Mouse (Mus musculus) heart, embryonic 15.5 days (tissue): ENCODE data around the gene Gbp6. TPM values are rescaled to one million over a fixed set of nuclear protein-coding genes. Genes with fewer than 3 reads are reported as not detected.
"Not testable (repeated sequence)": the region's sequence is repeated elsewhere in the genome, so short reads cannot be mapped to it uniquely, and the experiment has no call there.

Experiments
- ATAC-seq: fragments of 200-750 bp; cut with Nextera tagmentation; replicated peaks from 2 replicates; pipeline ENCODE4 v1.8.0; 2017; ENCODE audit warnings: low read depth, moderate TSS enrichment; ENCODE audit not compliant: insufficient number of reproducible peaks, insufficient read depth, low FRiP score
- H3K27ac ChIP-seq: fragments of 300-500 bp; sonication (generic); 2 replicates; pipeline ENCODE4 v1.5.1; 2015; ENCODE audit warnings: mild to moderate bottlenecking, inconsistent platforms
- H3K27me3 ChIP-seq: fragments of 300-500 bp; sonication (generic); 2 replicates; pipeline ENCODE4 v1.6.1; 2015; ENCODE audit warnings: inconsistent platforms
- H3K36me3 ChIP-seq: fragments of 300-500 bp; sonication (generic); 2 replicates; pipeline ENCODE4 v1.6.1; 2015; ENCODE audit warnings: mild to moderate bottlenecking, inconsistent platforms
- H3K4me1 ChIP-seq: fragments of 300-500 bp; sonication (generic); replicated peaks from 2 replicates; pipeline ENCODE4 v1.6.1; 2015; ENCODE audit warnings: inconsistent platforms
- H3K4me2 ChIP-seq: fragments of 300-500 bp; sonication (generic); 2 replicates; pipeline ENCODE4 v1.6.1; 2015; ENCODE audit warnings: inconsistent platforms, mild to moderate bottlenecking, moderate library complexity
- H3K4me3 ChIP-seq: fragments of 300-500 bp; sonication (generic); 2 replicates; pipeline ENCODE4 v1.5.1; 2015; ENCODE audit warnings: mild to moderate bottlenecking, inconsistent platforms
- H3K9ac ChIP-seq: fragments of 300-500 bp; sonication (generic); 2 replicates; pipeline ENCODE4 v1.6.1; 2015; ENCODE audit warnings: mild to moderate bottlenecking, inconsistent platforms
- H3K9me3 ChIP-seq: fragments of 300-500 bp; sonication (generic); replicated peaks from 2 replicates; pipeline ENCODE4 v1.6.1; 2016; ENCODE audit warnings: inconsistent platforms
- WGBS: fragments of 180-500 bp; shearing (Covaris S2); methylation state at CpG from one replicate; pipeline ENCODE4 v1.1.7; 2015; ENCODE audit warnings: mixed read lengths; 5-methylcytosine and 5-hydroxymethylcytosine counted together
- polyA plus RNA-seq: library from polyadenylated mRNA; unstranded; fragments of >200 nt; fragmentation: Nextera tagmentation; extraction: Ambion mirVana; gene quantifications from 2 replicates; pipeline ENCODE4 v1.2.1, GENCODE M21; 2015

The Gbp6 gene
- polyA plus RNA-seq, 1 experiment from 2014 or later: 1.7 TPM

DNA sequence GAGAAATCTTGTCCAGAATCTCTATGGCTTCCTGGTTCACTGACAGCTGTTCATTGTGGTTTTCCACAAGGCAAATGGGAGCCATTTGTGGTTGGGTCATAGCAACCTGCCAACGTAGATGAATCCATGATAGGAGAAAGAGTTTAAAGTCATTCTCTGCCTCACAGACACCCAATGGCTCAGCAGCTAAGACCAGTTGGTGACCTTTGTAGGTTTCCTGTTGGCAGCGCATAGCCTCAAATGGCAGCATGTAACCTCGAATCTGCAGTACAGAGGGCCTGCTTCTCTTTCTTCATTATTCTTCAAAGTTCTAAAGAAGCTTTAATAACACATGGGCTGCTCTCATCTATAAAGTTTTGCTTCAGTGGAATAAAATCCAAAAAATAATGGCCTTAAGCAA lies 2.6 kb downstream of the Gbp6 start:
- H3K4me2 ChIP-seq, H3K27ac ChIP-seq, H3K27me3 ChIP-seq, ATAC-seq, H3K9ac ChIP-seq, H3K4me1 ChIP-seq, H3K9me3 ChIP-seq, H3K36me3 ChIP-seq, H3K4me3 ChIP-seq: not testable (repeated sequence)
- WGBS: 85% methylated on average over 3 of the region's 3 CpGs

DNA sequence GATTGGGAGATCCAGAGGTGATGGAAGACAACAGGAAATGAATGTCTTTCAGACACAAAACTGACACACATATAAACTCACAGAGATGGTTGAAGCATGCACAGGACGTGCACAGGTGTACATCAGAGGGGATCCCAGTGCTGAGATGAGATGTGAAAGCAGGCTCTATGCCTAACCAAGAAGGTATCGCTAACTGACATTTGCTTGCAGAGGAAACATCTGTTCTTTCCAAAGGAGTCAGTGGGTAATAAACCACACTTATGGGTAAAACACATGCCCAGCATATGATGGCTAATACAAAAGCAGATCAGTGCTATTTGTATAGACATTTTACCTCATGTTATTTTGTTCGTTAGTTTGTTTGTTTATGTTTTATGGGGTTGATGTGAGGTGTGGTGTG lies 32.8 kb downstream of the Gbp6 start:
- H3K4me2 ChIP-seq, H3K27ac ChIP-seq, H3K4me1 ChIP-seq, H3K9me3 ChIP-seq, H3K36me3 ChIP-seq, H3K4me3 ChIP-seq, H3K27me3 ChIP-seq, H3K9ac ChIP-seq, ATAC-seq: not testable (repeated sequence)
- 80% methylated on average over 1 of the region's 3 CpGs for WGBS

GRCm38 (mm10) chr5:105252491-105252890 lies 41.0 kb downstream of the Gbp6 start:
- Histone ChIP-seq H3K27ac (no peak overlapping the region), H3K4me1 (no peaks in the 10 kb centered on the region), H3K9ac (no peak overlapping the region), H3K27me3 (no peaks in the 10 kb centered on the region), H3K36me3 (no peaks in the 10 kb centered on the region), H3K4me2 (no peak overlapping the region), H3K9me3 (no peaks in the 10 kb centered on the region), H3K4me3 (no peak overlapping the region)
- ATAC-seq: no peak

- H3K9ac ChIP-seq, H3K27ac ChIP-seq, H3K9me3 ChIP-seq, H3K36me3 ChIP-seq, H3K27me3 ChIP-seq, ATAC-seq, H3K4me1 ChIP-seq, H3K4me3 ChIP-seq, H3K4me2 ChIP-seq: not testable (repeated sequence)
- WGBS: 74% methylated on average over 3 of the region's 3 CpGs
Observed at GRCm38 (mm10) chr5:105244741-105245140, 48.8 kb downstream of the Gbp6 start.

DNA sequence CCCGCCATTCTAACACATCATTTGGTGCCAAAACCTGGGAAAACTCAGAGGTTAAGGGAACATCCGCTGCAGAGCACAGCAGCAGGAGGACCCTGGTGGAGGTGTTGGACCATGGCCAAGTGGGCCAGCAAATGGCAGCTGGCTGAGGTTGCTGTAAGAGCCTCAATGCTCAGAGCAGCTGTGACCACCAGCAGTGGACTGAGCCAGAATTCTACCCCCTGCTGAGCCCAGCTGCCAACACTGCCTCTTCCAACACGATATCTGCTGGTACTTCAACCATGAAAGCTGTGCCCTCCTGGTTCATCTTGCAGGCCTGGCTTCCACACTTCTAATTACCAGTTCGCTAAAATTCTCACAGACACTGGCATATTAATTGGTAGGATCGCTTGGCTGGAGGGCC lies 52.5 kb downstream of the Gbp6 start:
- not testable (repeated sequence) for H3K27ac ChIP-seq, H3K4me3 ChIP-seq, H3K4me1 ChIP-seq, H3K36me3 ChIP-seq, ATAC-seq, H3K9ac ChIP-seq, H3K4me2 ChIP-seq, H3K27me3 ChIP-seq, H3K9me3 ChIP-seq
- 74% methylated on average over 5 of the region's 5 CpGs for WGBS

DNA sequence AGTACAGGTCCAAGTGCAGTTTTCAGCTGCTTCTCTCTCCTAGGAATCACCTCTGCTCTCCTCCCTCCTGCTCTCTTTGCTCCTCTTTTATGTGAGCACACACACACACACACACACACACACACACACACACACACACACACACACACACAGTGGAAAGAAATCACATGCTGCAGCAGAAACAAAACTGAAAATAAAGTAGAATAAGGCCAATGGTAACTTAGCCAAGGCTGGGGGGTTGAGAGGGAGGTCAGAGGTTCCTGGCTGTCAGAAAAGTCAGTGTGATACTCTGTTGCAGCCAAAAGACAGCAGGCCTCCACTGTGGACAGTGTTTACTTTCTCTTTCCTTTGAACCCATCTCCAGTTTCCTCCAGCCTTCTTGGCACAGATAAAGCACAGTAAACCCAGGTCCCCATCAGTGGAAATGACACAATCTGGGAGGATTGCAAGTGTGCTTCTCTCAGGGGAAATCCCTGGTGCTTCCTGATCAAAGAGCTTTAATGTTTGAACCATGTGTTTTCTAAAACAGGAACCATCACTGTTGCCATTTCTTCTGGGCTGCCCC lies 53.9 kb downstream of the Gbp6 start, which contains the start of gene Gbp10:
TSS of gene Gbp10 (minus strand) at position 51 of the 565 bp plus-strand sequence.
- ATAC-seq: peak; percentile 43; the same call in 1 of the 2 replicates
- not testable (repeated sequence) for H3K4me3 ChIP-seq, H3K9ac ChIP-seq, H3K27me3 ChIP-seq, H3K4me1 ChIP-seq, H3K4me2 ChIP-seq, H3K36me3 ChIP-seq, H3K27ac ChIP-seq, H3K9me3 ChIP-seq

GRCm38 (mm10) chr5:105238402-105238801 lies 55.1 kb downstream of the Gbp6 start:
- not testable (repeated sequence) for H3K4me3 ChIP-seq, H3K9me3 ChIP-seq, ATAC-seq, H3K27me3 ChIP-seq, H3K9ac ChIP-seq, H3K4me1 ChIP-seq, H3K27ac ChIP-seq, H3K36me3 ChIP-seq, H3K4me2 ChIP-seq
- 88% methylated on average over 1 of the region's 1 CpGs for WGBS

DNA sequence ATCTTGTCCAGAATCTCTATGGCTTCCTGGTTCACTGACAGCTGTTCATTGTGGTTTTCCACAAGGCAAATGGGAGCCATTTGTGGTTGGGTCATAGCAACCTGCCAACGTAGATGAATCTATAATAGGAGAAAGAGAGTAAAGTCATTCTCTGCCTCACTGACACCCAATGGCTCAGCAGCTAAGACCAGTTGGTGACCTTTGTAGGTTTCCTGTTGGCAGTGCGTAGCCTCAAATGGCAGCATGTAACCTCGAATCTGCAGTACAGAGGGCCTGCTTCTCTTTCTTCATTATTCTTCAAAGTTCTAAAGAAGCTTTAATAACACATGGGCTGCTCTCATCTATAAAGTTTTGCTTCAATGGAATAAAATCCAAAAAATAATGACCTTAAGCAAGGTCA lies 57.5 kb downstream of the Gbp6 start:
- H3K36me3 ChIP-seq, H3K4me2 ChIP-seq, H3K27ac ChIP-seq, H3K9ac ChIP-seq, H3K4me1 ChIP-seq, H3K9me3 ChIP-seq, ATAC-seq, H3K4me3 ChIP-seq, H3K27me3 ChIP-seq: not testable (repeated sequence)
- WGBS: 79% methylated on average over 3 of the region's 3 CpGs

Other genes with a start within 250 kb of the Gbp6 start
- gene Gbp9, start 154.2 kb downstream of the Gbp6 start, polyA plus RNA-seq: 3.7 and 5.7 TPM in 2 replicates
- gene Gbp8, start 154.2 kb downstream of the Gbp6 start, polyA plus RNA-seq: 1.2 and 5.3 TPM in 2 replicates
- 3.3 and 6.5 TPM in 2 replicates for gene Gbp4, start 154.1 kb downstream of the Gbp6 start, polyA plus RNA-seq
- gene Gbp10, start 54.2 kb downstream of the Gbp6 start, polyA plus RNA-seq: 0.15 and 0.44 TPM in 2 replicates
- 0.10 TPM in 1 of 2 replicates, not detected in the other for gene Gm43302, start within 50 bp of the Gbp6 start, polyA plus RNA-seq
- 2.9 and 3.9 TPM in 2 replicates for gene Lrrc8b, start 122.1 kb upstream of the Gbp6 start, polyA plus RNA-seq
- gene Lrrc8c, start 225.7 kb upstream of the Gbp6 start, polyA plus RNA-seq: 20.8 and 25.2 TPM in 2 replicates